Mouse (Mus musculus) lung, postnatal 36 days (tissue): Measurements from ENCODE around the gene Osbpl3.
A peak's percentile ranks its signal among the peaks of the same experiment; 100 is the strongest.

Experiments used
- DNase-seq: peaks from one replicate; pipeline ENCODE4 v3.0.0; 2022; ENCODE audit warnings: mixed read lengths

Osbpl3 gene

DNA sequence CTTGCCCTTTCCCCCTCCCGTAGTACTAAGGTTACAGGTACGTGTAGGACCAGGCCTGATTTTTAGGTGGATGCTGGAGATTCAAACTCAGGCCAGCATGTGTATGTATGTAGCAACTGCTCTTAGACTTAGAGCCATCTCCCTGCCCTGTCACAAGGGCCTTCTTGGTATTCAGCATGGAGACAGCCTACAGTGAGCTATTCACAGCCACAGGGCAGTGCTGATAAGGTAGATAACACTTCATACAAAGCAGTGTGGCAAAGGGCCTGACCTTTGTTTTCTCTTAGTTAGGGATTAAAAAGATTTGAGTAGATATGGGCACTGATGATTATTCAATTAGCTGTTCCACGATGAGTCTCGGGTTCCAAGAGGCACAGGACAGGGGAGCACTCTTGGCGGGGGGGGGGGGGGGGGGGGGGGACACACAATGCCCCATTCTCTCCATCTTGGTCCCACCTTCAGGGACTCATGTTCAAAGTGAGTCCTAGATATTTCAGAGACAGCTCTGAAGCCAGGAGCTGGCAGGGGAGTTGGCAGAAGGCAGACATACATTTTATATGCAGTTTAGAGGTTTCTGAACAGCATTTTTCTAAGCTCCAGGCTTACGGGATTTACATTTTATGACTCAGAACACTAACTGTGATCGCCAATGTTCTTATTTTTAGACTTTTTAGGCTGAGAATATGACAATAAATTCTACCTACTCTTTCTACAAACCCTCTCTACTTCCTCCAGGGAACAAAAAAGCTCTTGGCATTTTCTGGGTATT, 56.4 kb downstream of the Osbpl3 start:
- no peak for DNase-seq

DNA sequence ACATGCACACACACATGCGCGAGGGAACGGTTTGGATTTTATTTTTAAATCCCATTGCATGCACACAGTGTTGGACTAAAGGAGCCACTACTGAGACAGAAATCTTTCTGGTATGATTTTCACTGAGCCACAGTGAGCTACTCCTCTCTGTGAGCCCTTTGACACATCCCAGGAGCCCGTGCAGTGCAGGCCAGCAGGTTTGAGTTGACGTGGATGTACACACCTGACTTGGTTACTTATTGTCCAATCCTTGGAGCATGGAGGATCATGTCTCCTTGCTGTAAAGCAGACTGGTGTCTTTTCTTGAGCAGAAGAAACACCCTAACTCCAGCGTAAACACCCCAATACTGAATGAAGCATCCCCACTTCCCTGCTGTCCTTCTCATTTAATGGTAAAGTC, 57.7 kb downstream of the Osbpl3 start:
- DNase-seq: no peak

DNA sequence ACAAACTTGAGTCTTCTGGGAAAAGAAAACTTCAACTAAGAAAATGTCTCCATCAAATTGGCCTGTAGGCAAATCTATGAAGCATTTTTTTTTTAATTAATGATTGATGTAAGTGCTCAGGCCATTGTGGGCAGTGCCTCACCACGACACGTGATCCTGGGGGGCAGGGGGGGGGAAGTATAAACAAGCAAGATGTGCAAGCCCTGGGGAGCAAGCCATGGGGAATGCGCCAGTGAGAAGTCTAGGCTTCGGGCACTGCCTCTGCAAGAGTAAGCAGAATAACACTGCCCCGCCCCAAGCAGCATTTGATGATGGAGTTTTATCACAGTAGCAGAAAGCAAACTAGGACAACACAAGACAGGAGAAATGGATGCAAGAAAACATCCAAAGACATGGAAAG, 58.9 kb downstream of the Osbpl3 start:
- no peak for DNase-seq

DNA sequence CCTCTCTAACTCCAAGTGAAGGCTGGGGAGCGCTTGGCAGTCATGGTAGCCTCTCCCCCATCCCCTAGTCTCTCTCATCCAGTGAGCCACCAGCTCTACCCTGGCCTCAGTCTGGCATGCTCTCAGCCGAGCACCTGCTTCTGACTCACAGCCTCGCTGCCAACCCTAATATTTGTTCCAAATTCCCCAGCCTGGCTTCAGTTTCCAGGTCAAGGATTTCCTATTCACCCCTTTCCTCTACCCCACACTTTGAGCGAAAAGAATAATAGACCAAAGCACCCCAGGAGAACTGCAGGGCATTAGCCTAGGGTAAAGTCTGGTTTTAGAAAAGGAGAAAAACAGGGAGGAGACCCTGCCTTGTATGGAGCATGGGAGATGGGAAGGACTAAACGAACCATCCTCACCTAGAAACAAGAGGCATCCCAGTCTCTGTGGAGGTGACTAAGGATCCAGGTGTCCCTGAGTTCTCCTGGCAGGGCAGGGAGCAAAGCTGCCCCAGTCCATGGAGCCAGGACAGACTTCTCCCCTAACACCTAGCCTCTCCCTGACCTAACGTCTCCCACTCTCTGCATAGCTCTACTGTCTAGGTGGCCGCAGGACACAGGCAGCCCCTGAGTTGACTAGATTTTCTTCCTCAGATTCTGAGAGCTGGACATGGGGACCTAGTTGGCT, 60.2 kb downstream of the Osbpl3 start:
- DNase-seq: no peak

DNA sequence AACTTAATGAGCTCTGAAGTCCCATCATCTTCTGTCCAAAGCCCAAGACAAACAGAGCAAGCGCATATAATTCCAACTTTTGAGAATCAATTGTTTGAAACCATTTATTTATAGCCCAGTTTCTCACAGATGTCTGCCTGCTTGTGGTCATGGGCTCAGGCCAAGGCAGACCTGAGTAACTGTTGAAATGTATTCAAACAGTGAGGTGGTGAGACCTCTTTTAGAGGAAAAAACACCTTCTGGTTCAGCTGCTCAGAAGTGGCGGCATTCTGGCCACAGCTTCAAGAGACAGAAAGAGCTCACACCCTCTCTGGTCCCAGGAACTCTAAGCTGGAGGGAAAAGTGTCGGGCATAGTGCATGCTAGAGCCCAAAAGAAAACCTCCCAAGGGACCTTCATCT, 61.6 kb downstream of the Osbpl3 start:
- DNase-seq: no peak

DNA sequence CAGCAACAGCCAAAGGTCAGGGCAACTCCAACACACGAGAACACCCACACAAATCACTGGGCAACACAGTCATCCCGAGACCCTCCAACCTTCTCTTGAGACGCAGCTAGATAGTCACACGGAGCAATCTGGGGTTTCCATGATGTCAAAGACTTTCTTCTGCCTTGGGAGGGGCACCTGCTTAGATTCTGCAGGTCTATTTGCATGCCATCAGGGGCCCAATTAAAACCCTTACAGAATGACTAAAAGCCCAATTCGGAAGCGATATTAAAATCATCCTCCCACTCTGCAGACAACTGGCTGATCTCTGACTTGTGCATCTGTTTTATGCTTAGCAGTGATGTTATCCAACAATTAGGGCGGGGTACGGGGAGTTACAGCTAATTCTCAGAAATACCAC, 62.0 kb downstream of the Osbpl3 start:
- no peak for DNase-seq

DNA sequence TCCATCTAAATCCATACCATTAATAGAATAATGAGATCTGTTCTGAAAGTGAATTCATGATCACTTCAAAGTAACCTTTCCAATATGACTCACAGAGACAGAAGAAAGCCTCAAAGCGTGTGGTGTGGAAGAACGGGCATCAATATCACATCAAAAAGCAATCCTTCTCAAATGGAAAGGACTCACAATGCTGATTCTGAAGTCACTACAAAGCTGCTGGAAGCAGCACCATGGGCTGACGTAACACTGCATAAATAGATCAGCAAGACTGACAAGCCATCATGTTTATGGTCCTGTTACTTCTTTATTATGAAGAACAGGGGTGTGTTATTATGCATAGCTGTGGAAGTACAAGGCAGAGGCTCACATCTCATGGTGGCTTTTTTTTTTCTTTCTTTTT, 64.0 kb downstream of the Osbpl3 start:
- DNase-seq: no peak

DNA sequence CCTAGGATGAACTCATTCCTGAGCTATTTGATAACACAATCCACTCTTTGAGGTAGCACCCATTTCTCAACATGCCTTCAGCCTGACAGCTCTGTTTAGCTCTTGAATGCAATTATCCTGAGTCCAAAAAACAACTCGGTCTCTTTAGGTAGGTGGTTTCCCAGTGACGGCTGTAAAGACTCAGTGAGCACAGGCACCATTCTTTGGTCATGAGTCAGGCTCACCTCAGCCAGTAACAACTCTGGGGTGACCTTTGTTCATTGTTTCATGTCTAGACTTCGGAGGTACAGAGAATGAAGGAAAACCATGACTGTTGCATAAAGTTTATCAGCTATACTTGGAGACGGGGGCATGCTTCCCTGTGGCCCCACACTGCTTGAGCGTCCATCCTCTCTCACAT, 65.7 kb downstream of the Osbpl3 start:
- no peak for DNase-seq

DNA sequence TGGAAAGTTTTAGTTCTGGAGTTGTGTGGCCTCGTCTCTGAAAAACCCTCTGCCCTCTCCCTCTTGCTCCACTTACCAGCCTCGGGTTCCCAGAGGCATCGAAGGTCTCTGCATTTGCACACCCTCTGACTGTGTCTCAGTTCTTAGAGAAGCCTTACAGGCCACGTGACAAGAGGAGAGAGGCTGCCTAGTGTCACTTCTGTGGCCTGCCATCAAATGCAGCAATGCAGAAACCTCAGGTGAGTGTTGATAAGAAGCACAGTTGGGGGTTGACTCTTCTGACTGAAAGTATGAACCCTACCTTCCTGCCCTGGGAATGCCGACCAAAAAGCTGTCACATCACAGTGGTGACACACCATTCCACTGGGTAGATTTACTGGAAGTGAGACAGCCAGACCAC, 68.4 kb downstream of the Osbpl3 start:
- DNase-seq: no peak

DNA sequence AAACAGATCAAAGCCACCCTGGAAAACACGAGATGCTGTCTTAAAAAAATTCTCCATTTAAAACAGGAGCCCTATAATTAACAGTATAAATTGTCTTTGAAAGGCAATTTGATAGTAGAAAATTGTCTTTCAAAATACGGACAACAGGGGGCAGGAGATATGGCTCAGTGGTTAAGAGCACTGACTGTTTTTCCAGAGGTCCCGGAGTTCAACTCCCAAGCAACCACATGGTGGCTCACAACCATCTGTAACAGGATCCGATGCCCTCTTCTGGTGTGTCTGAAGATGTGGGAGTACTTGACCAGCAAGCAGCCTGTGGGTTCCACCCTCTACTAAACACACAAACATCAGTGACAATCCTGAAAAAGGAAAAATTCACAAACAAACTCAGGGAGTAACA, 69.5 kb downstream of the Osbpl3 start:
- DNase-seq: no peak

DNA sequence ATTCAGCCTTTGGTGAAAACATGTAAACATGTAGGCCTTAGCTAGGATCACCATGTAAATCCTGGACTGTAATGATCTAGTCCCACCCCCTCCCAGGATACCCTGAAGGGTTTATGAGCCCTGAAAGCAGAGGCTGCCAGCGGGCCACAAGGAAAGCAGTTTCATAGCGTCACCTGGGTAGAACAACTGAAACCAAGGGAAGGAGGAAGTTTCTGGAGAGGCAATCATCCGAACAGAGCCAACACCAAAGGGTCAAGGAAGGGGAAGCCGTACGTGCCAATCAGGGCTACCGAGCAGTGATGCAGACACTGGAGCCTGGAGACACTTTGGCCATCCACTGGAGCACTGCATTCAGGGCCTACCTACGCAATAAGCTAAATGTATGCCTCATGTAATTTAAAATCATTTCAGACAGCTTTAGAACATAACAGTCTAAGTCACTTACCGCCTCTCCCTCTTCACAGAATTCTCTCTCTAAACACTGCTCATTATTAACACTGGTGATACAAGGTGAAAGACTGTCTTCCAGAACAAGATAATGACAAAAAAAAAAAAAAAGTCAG, 70.5 kb downstream of the Osbpl3 start:
- DNase-seq: no peak

DNA sequence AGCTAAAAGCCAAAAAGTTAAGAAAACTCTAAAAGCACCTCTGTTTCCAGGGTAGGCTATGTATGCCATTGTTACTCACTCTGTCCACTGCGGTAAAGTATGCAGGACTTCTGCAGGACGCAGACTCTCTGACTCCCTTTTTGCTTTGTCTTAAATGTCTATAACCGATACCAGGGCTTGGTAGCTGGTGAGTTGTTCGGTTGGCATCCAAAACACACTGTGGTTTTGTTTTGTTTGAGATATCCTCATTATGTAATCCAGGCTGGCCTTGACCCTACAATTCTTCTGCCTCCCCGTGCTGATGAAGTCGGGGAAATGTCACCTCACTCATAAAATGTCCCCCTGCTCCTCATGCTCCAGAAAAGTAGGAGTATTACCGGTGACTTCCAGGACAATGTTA, 73.3 kb downstream of the Osbpl3 start:
- no peak for DNase-seq

DNA sequence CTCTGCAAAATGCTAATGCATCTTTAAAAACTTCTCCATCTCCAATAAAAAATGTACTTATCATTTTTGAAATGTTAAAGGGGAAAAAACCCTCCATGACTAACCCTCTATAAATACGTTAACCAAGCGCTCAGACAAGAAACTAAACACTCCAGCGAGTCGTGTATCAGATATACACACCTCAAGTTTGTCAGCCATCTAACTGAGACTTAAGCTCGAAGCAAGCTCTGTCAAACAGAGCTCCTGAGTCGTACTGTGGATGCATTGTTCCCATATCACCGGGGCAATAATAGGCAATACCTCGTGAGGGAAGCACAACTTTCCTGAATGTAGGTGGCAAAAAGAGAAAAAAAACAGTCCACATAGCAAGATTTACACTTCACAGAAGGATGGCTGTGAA, 73.8 kb downstream of the Osbpl3 start:
- DNase-seq: no peak

DNA sequence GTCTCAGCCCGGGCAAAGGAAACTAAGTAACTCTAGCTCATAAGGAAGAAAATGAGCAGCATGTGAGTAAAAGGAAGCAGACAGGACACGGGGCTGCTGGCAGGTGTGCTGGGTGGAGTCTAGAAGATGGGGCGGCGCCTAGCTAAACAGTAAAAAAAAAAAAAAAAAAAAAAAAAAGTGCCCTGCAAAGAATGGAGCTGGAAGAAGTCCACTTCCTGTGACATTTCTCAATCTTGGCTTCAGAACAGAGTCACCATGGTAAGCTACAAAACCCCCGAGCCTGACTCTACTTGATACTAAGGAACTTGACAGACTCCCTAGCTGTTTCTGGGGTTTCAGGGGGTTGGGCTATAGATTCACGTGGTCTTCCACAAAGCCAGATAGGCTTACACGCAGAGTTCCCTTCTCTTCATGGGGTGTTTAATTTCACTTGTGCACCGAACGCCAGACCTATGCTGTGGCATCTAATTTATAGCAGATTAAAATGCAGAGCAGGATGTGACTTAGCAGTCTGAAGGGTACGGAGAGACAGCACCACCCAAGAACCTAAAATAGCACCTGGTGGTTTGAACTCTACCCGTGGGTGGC, 74.4 kb downstream of the Osbpl3 start:
- peak; percentile 74 for DNase-seq

DNA sequence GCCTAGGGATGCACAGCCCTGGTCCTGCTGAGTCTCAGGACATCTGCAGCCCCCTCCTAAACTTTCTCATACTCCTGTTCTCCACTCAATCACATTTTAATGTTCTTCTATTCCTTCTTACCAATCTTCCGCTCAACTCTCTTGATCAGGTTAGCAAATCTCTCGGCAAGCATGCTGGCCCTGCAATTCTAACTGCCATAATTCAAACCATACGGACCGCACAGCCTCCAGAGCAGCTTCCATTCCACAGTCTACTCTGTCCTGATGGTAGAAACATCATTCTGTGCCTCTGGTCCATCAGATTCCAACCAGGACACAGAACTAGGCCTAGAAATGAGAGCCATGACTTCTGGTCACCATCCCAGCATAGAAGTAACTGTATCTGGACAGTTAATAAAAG, 76.3 kb downstream of the Osbpl3 start:
- no peak for DNase-seq

DNA sequence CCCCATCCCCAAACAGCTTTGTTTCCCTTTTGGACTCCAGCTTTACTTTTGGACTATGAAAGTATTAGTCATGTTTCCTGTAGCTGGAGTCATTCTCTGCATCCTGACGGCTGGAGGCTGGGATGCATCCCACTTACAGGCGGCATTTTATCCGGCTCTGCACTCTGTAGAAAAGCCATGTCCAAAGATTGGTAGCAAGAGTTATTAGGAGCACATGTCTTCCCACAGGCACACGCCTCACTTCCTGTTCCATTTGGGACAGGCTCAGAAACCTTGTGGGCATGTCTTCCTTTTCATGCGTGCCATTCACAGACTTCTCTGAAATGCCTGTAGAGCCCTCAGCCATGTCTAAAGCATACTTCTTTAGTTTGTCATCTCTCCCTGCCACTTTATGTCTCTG, 76.9 kb downstream of the Osbpl3 start:
- DNase-seq: no peak

DNA sequence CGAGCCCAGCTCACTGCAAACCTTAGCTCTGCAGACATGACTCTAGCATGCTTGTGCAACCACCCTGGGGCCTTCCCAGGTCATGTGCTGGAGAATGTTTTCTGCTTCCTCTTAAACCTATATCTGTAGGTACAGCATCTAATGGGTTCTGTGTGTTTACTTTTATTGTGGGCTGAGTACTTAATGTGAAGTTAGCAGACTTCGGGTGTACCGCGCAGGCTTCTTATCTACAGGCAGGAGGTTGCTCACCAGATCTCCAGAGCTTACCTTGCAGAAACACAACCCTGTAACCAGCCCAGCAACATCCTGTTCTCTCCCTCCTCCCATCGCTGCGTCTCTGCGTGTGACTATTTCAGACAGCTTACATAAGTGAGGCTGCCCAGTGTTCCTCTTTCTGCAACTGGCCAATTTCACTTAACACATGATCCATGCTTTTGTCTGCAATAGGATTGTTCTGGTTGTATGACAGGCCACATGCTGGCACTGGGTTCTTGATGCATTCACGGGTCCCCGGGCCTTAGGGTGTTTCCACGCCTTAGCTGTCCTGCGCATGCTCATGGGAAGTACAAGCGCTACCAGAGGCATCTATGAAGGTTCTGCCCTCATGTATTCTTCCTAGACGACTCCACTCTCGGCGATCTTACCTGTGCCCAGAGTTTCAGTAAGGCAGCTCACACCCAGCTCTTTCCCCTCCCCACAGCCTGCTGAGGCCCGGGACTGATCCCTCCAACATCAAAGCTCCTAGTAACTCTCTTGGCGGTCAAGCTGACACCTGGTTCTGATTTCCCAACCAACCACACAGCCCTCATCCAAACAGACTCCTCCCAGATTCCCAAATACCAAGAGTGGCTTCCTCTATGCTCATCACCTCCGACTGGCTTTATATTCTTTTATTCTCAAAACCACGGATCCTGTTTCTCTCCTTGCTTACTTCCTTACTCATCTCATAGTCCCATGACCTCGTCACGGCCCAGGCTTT, 78.0 kb downstream of the Osbpl3 start:
- peak; percentile 73 for DNase-seq

DNA sequence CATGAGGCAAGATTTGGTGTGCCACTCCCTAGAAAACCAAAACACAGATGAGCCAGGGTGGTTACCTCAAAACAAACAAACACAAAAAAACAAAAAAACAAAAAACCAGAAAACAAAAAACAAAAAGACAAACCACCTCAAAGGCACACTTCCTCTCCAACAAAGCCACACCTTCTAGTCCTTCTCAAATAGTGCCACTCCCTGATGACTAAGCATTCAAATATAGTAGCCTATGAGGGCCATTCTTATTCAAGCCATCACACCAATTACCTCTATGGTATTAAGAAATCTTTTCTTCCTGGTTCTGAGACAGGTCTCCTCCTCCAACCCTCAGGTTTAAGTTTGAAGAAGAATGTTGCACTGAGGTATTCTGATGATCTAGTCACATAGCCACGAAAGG, 79.3 kb downstream of the Osbpl3 start:
- no peak for DNase-seq

DNA sequence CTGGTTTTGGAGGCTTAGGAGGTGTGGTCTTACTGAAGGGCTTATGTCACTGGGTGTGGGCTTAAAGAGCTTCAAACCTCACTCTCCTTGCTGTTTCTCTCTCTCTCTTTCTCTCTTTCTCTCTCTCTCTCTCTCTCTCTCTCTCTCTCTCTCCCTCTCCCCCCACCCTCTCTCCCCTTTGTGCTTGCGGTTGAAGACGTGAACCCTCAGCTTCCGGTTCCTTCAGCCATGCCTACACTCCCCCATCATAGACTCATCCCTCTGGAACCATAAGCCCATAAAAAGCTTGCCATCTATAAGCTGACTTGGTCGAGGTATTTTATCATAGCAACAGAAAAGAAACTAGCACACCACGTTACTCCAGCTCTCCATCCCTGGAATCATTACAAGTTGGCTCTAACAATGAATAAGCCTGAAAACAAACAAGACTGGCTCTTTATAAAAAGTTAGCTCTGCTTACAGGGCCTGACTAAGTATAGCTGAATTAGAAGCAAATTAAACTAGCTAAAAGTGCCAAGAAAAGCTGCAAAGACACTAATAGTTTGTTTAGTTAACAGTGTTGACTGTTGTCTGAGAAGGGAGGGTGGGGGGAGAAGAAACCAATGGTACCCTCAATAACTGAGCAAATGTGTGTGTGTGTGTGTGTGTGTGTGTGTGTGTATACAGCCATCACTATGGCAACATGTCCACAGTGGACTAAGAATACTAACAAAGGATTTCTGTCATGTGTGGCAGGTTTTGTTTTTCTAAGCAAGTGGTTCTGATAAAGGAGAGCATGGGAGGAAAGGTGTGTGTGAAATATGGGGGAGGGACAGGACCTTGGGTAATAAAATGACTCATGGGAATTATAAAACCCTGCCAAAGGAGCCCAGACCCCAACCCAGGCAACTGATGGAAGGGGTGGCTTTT, 83.2 kb downstream of the Osbpl3 start:
- DNase-seq: peak; percentile 43

DNA sequence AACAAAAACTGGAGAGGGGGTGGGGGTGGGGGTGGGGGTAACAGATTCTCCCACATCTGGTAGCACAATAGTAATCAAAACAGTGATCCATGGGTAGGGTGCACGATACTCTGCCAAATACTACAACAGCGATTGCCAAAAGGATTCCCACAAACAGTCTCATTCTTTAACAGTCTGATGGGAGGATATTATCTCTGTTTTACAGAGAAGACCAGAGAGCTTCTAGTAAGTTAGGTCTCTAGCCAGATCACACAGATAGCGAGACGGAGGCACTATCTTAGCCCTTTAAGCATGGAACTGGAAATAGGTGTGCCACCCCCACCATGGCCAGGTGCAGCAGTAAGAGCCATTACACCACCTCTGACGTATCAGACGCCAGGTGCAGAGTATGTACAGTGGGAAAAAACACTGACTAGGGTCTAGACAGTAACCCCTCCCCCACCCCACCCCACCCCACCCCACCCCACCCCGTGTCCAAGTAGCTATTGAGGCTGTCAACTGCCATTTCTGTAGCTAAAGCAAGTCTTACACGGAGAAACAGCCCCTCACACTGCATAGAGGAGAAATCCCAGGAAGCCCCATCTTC, 84.4 kb downstream of the Osbpl3 start:
- no peak for DNase-seq
